Mouse (Mus musculus) lung, adult 10 weeks (tissue): ENCODE results near the gene Gp1bb. TPM values are rescaled to one million over a fixed set of nuclear protein-coding genes. Genes with fewer than 3 reads are reported as not detected.

ENCODE experiments used
- polyA plus RNA-seq: library from polyadenylated mRNA; stranded (reverse); fragments of 350-450 nt; fragmentation: Illumina TruSeq; extraction: RNeasy Lipid Tissue Mini Kit (QIAGEN cat#74804); gene quantifications from one replicate; pipeline ENCODE4 v1.2.3, GENCODE M21; 2014; ENCODE audit warnings: low read depth, low replicate concordance; ENCODE audit not compliant: insufficient read depth

Gp1bb gene
- 1.2 TPM for polyA plus RNA-seq

DNA sequence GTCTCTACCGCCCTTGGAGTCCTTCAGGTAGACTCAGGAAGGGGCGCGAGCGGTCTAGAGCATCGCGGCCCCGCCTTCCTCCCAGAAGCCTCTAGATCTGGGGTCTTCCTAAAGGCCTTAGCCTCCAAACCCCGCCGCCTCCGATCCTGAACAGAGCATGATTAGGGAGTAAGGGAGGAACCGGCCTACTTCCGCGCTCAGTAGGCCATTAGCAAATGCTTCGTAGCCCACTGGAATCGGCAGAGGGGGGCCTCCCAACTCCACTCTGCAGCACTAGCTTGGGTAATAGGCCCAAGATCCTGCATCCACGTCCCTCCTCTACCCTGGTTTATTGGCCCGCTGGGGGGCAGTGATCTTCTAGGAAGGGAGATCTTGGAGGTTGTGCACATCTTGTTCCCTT is at the start of gene Gp1bb:
Gene Gp1bb, minus strand, starts transcription at position 385 of the 400 bp plus-strand sequence.

GRCm38 (mm10) chr16:18629390-18630231 is 7.4 kb upstream of the Gp1bb start, which contains the start of gene Sept5:
Sept5 (minus strand) TSS chr16:18629954.

DNA sequence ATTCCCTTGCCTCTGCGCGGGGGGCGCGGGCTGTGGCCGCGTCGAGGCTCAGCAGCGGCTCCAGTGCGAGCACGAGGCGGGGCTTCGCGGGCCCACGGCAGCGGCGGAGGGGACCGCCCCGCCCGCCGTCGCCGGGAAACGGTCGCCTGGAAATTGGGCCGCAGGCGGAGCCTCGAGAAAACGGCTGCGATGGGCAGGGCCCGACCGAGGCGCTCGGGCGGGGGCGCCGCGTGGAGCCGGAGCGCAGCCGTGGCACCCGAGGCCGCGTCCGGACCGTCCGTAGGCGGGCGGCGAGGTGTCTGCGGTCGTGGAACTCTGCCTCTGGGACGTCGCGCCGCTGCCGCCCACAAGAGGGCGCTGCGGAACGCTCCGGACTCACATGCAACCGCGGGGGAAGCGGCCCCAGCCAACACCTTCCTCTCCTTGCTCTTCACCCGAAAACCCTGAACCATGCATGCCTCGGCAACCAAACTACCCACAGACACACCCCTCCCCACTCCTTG is 4.2 kb upstream of the Gp1bb start, which contains the start of gene Gm49601:
Gene Gm49601, minus strand, starts transcription at position 52 of the 503 bp plus-strand sequence.

GRCm38 (mm10) chr16:18589804-18590790 is 32.1 kb downstream of the Gp1bb start, which contains the start of gene Tbx1:
Tbx1 (minus strand) TSS chr16:18590671.

Other genes with a start within 250 kb of the Gp1bb start
- gene Txnrd2, start 196.0 kb downstream of the Gp1bb start, polyA plus RNA-seq, result 13.1 TPM
- 79.8 TPM for gene Comt, start 195.6 kb downstream of the Gp1bb start, polyA plus RNA-seq
- 3.4 TPM for gene Gnb1l, start 123.7 kb downstream of the Gp1bb start, polyA plus RNA-seq
- 1.3 TPM for gene Rtl10, start 123.5 kb downstream of the Gp1bb start, polyA plus RNA-seq
- 5.0 TPM for gene Tbx1, start 31.7 kb downstream of the Gp1bb start, polyA plus RNA-seq
- 0.51 TPM for gene Gm49601, start 4.0 kb upstream of the Gp1bb start, polyA plus RNA-seq
- gene Sept5, start 7.6 kb upstream of the Gp1bb start, polyA plus RNA-seq, result 8.3 TPM
- 651 TPM for gene Cldn5, start 154.4 kb upstream of the Gp1bb start, polyA plus RNA-seq
- 44.7 TPM for gene Ufd1, start 189.4 kb upstream of the Gp1bb start, polyA plus RNA-seq
- gene Cdc45, start 189.6 kb upstream of the Gp1bb start, polyA plus RNA-seq, result 2.5 TPM
- 23.5 TPM for gene 2510002D24Rik, start 214.2 kb upstream of the Gp1bb start, polyA plus RNA-seq
- not detected for gene Gm28539, start 214.2 kb upstream of the Gp1bb start, polyA plus RNA-seq